Mouse (Mus musculus) thymus, adult 2 months (tissue): Measurements from ENCODE around the gene Reep1.

Experiments
- CTCF ChIP-seq: fragments of 200-500 bp; IDR thresholded peaks from 2 replicates; pipeline ENCODE4 v1.5.1; 2012; ENCODE audit warnings: mild to moderate bottlenecking, control low read depth, low read length, moderate library complexity, borderline replicate concordance; ENCODE audit not compliant: control insufficient read depth, poor library complexity, insufficient read depth; ENCODE audit errors: extremely low read depth
- POLR2A ChIP-seq: fragments of 200-500 bp; IDR thresholded peaks from 2 replicates; pipeline ENCODE4 v1.6.1; 2012; ENCODE audit warnings: mild to moderate bottlenecking, low read length, control low read depth, moderate library complexity; ENCODE audit not compliant: control insufficient read depth, poor library complexity, insufficient read depth; ENCODE audit errors: extremely low read depth

DNA sequence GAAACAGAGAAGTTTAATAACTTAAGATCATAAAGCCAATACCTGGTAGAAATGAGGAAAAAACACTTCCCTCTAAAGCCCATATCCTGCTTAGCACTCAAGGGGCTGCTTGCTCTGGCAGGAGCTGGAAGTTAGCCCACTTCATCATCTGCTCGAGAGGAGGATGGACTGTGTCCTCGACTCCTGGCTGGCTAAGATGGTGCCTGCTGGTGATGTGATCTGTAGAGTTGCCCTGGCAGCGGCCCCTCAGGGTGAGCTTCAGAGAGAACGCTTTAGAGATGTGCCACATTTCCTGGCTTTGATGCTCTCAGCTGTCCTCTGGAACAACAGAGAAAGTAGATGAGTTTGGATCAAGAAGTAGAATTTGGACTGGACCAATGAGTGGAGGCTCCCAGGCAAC is 31.2 kb downstream of the Reep1 start:
- TF ChIP-seq CTCF (no peak), POLR2A (no peak)
